In the genomic region with DNA sequence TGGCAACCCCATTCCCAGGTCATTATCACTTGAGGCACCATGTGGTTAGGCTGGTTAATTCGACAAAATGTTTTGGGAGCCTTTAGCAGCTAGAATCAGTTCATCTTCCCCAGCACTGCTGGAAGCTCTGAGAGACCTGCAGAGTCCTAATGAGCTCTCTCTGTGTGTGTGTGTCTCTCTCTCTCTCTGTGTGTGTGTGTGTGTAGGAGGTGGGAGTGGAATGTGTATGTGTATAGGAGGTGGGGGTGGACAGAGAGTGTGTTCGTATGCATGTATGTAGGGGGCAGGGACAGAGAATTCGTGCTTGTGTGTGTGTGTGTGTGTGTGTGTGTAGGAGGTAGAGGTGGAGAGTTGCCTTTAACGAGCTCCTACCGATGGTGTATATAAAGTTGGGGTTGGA, we compare ENCODE assay signal across 36 mouse cellular contexts. TPM values are rescaled to one million over a fixed set of nuclear protein-coding genes. Genes with fewer than 3 reads are reported as not detected.
DNase-seq lines count a peak whose midpoint lies in the region; ATAC-seq and TF ChIP-seq lines count a peak whose summit lies in the region.
"Had no signal": no experiment of that assay in that cellular context is flagged by ENCODE, and none has a peak within 500 bp of the region (broad histone marks: within the 10 kb centered on the region; RNA-seq: fewer than 3 reads in every experiment).

No protein-coding gene starts in this region.

- no peaks in the 10 kb centered on the region for H3K4me1 ChIP-seq in forebrain, embryonic 11.5 days (replicated peaks; ENCODE audit: control insufficient read depth, insufficient read depth, low read length)
- peaks cover 19% of the 10 kb centered on the region for H3K4me1 ChIP-seq in forebrain, embryonic 10.5 days
- H3K4me1 ChIP-seq in hindbrain, embryonic 15.5 days (replicated peaks) = no peaks in the 10 kb centered on the region
- peaks cover 2% of the 10 kb centered on the region; the same call in 1 of the 2 replicates for H3K4me1 ChIP-seq in hindbrain, embryonic 13.5 days (replicated peaks)
- H3K4me1 ChIP-seq in midbrain, postnatal 0 days (ENCODE audit: insufficient read depth, low read length) = no peaks in the 10 kb centered on the region
- H3K4me1 ChIP-seq: embryonic facial prominence, embryonic 12.5 days; intestine, embryonic 15.5 days; liver, embryonic 12.5 days had no signal

- no peak for DNase-seq in forebrain, embryonic 11.5 days (ENCODE audit: low spot score)
- no peak for DNase-seq in forebrain, embryonic 10.5 days (ENCODE audit: extremely low spot score, low spot score)
- peak; percentile 15 for DNase-seq in brain, embryonic 14.5 days (ENCODE audit: low read depth)
- DNase-seq in midbrain, postnatal 0 days (ENCODE audit: low spot score) = peak; percentile 0
- no peak for DNase-seq in kidney, adult 18-20 months
- DNase-seq: adrenal gland, adult 8-10 months; cerebellum, adult 11 months; cerebellum, adult 9-10 months; cerebellum, postnatal 36 days; gastrocnemius, adult 2 months; heart, adult 2 months; kidney, adult 8-10 months; layer of hippocampus, postnatal 36 days; left cerebral cortex, postnatal 4 days; liver, postnatal 0 days; lung, postnatal 36 days; retina, postnatal 1 day; right cerebral cortex, postnatal 14 days; thymus, postnatal 14 days had no signal

- peak; percentile 66 for ATAC-seq in forebrain, embryonic 11.5 days (replicated peaks; ENCODE audit: low FRiP score)
- peak; percentile 65; the same call in 1 of the 2 replicates for ATAC-seq in hindbrain, embryonic 15.5 days (ENCODE audit: low FRiP score, low read depth)
- no peak; the same call in 1 of the 2 replicates for ATAC-seq in hindbrain, embryonic 13.5 days (ENCODE audit: low FRiP score)
- no peak for ATAC-seq in midbrain, postnatal 0 days (ENCODE audit: low FRiP score)
- ATAC-seq: intestine, embryonic 15.5 days; liver, embryonic 12.5 days; liver, postnatal 0 days had no signal

- no peak for TF ChIP-seq CTCF in brain, embryonic 14.5 days (IDR thresholded peaks at IDR 0.05; ENCODE audit: borderline replicate concordance, extremely low read depth, insufficient read depth, insufficient read length)
- no peak for TF ChIP-seq CTCF in midbrain, postnatal 0 days (IDR thresholded peaks at IDR 0.05)

- H3K4me2 ChIP-seq in forebrain, embryonic 11.5 days (ENCODE audit: low read depth, low read length, severe bottlenecking) = no peak overlapping the region
- no peak overlapping the region for H3K4me2 ChIP-seq in hindbrain, embryonic 15.5 days
- no peak overlapping the region for H3K4me2 ChIP-seq in hindbrain, embryonic 13.5 days
- no peak overlapping the region for H3K4me2 ChIP-seq in midbrain, postnatal 0 days (ENCODE audit: low read depth, low read length, poor library complexity, severe bottlenecking)
- H3K4me2 ChIP-seq: embryonic facial prominence, embryonic 12.5 days; heart, embryonic 12.5 days; intestine, embryonic 15.5 days; liver, embryonic 12.5 days had no signal

- no peaks in the 10 kb centered on the region for H3K9me3 ChIP-seq in forebrain, embryonic 11.5 days (ENCODE audit: control insufficient read depth, low read length)
- H3K9me3 ChIP-seq in forebrain, embryonic 10.5 days = no peaks in the 10 kb centered on the region
- no peaks in the 10 kb centered on the region for H3K9me3 ChIP-seq in hindbrain, embryonic 15.5 days
- no peaks in the 10 kb centered on the region for H3K9me3 ChIP-seq in hindbrain, embryonic 13.5 days
- H3K9me3 ChIP-seq in midbrain, postnatal 0 days (ENCODE audit: low read length) = no peaks in the 10 kb centered on the region
- H3K9me3 ChIP-seq: embryonic facial prominence, embryonic 12.5 days; G1E; heart, embryonic 12.5 days; intestine, embryonic 15.5 days; liver, embryonic 12.5 days had no signal

- H3K9ac ChIP-seq in forebrain, embryonic 11.5 days (ENCODE audit: low read length) = no peak overlapping the region
- no peak overlapping the region for H3K9ac ChIP-seq in hindbrain, embryonic 15.5 days
- no peak overlapping the region for H3K9ac ChIP-seq in hindbrain, embryonic 13.5 days
- no peak overlapping the region for H3K9ac ChIP-seq in midbrain, postnatal 0 days (replicated peaks; ENCODE audit: low read length, poor library complexity, severe bottlenecking)
- H3K9ac ChIP-seq: embryonic facial prominence, embryonic 12.5 days; heart, embryonic 12.5 days; intestine, embryonic 15.5 days; liver, embryonic 12.5 days; liver, postnatal 0 days had no signal

- no peaks in the 10 kb centered on the region for H3K36me3 ChIP-seq in forebrain, embryonic 11.5 days (ENCODE audit: control insufficient read depth, insufficient read depth, low read length)
- H3K36me3 ChIP-seq in forebrain, embryonic 10.5 days (replicated peaks) = no peaks in the 10 kb centered on the region
- H3K36me3 ChIP-seq in hindbrain, embryonic 15.5 days = no peaks in the 10 kb centered on the region
- no peaks in the 10 kb centered on the region for H3K36me3 ChIP-seq in hindbrain, embryonic 13.5 days
- H3K36me3 ChIP-seq in midbrain, postnatal 0 days (ENCODE audit: insufficient read depth, low read length) = no peaks in the 10 kb centered on the region
- H3K36me3 ChIP-seq: embryonic facial prominence, embryonic 12.5 days; G1E; heart, embryonic 12.5 days; intestine, embryonic 15.5 days; liver, embryonic 12.5 days had no signal

- H3K4me3 ChIP-seq in forebrain, embryonic 11.5 days (ENCODE audit: low read depth, low read length) = no peak overlapping the region
- H3K4me3 ChIP-seq in forebrain, embryonic 10.5 days = no peak overlapping the region
- H3K4me3 ChIP-seq in hindbrain, embryonic 15.5 days = no peak overlapping the region
- no peak overlapping the region for H3K4me3 ChIP-seq in hindbrain, embryonic 13.5 days
- H3K4me3 ChIP-seq in midbrain, postnatal 0 days (ENCODE audit: low read depth, low read length) = no peak overlapping the region
- H3K4me3 ChIP-seq: embryonic facial prominence, embryonic 12.5 days; gastrocnemius, adult 2 months; heart, adult 2 months; heart, embryonic 12.5 days; intestine, embryonic 15.5 days; liver, embryonic 12.5 days had no signal

- TF ChIP-seq POLR2A in brain, embryonic 14.5 days (IDR thresholded peaks at IDR 0.05; ENCODE audit: borderline replicate concordance, extremely low read depth, insufficient read depth, insufficient read length, poor library complexity, severe bottlenecking) = no peak

- 36% methylated on average over 5 of the region's 5 CpGs for WGBS in forebrain, embryonic 11.5 days
- 44% methylated on average over 5 of the region's 5 CpGs for WGBS in forebrain, embryonic 10.5 days
- 34% methylated on average over 5 of the region's 5 CpGs for WGBS in hindbrain, embryonic 15.5 days
- 31% methylated on average over 5 of the region's 5 CpGs for whole genome bisulfite sequencing in hindbrain, embryonic 13.5 days
- 42% methylated on average over 5 of the region's 5 CpGs for WGBS in midbrain, postnatal 0 days

- no peaks in the 10 kb centered on the region; the same call in 1 of the 2 replicates for H3K27me3 ChIP-seq in forebrain, embryonic 11.5 days (ENCODE audit: control insufficient read depth, insufficient read depth, low read length)
- H3K27me3 ChIP-seq in forebrain, embryonic 10.5 days (ENCODE audit: poor library complexity, severe bottlenecking) = peaks cover 51% of the 10 kb centered on the region
- no peaks in the 10 kb centered on the region for H3K27me3 ChIP-seq in hindbrain, embryonic 15.5 days
- no peaks in the 10 kb centered on the region for H3K27me3 ChIP-seq in hindbrain, embryonic 13.5 days
- H3K27me3 ChIP-seq in midbrain, postnatal 0 days (ENCODE audit: insufficient read depth, low read length) = no peaks in the 10 kb centered on the region
- H3K27me3 ChIP-seq: CH12.LX; embryonic facial prominence, embryonic 12.5 days; heart, embryonic 12.5 days; intestine, embryonic 15.5 days; liver, embryonic 12.5 days had no signal

- no peak overlapping the region for H3K27ac ChIP-seq in forebrain, embryonic 11.5 days (ENCODE audit: low read depth, low read length)
- H3K27ac ChIP-seq in forebrain, embryonic 10.5 days = no peak overlapping the region
- no peak overlapping the region for H3K27ac ChIP-seq in hindbrain, embryonic 15.5 days (replicated peaks)
- no peak overlapping the region for H3K27ac ChIP-seq in hindbrain, embryonic 13.5 days
- no peak overlapping the region for H3K27ac ChIP-seq in midbrain, postnatal 0 days (ENCODE audit: low read depth, low read length)
- H3K27ac ChIP-seq: embryonic facial prominence, embryonic 12.5 days; gastrocnemius, adult 2 months; heart, adult 2 months; intestine, embryonic 15.5 days; kidney, postnatal 0 days; liver, embryonic 12.5 days had no signal

RNA-seq across cellular contexts. Expression of gene 6030498E09Rik, which starts 42.4 kb away (rescaled TPM):
- not detected in 2 replicates for polyA plus RNA-seq in forebrain, embryonic 11.5 days (2014; fragmentation: Nextera tagmentation; extraction: Ambion mirVana)
- polyA plus RNA-seq in forebrain, embryonic 10.5 days (2016; fragmentation: Nextera tagmentation; extraction: Ambion mirVana) = not detected in 2 replicates
- 0.12 TPM in 1 of 2 replicates, not detected in the other for polyA plus RNA-seq in hindbrain, embryonic 15.5 days (2015; fragmentation: Nextera tagmentation; extraction: Ambion mirVana)
- not detected in 2 replicates for polyA plus RNA-seq in hindbrain, embryonic 13.5 days (2015; fragmentation: Nextera tagmentation; extraction: Ambion mirVana)
- polyA plus RNA-seq in brain, embryonic 14.5 days (2012; rRNA removed) = 0.05 TPM in 1 of 2 replicates, not detected in the other
- 0.71 TPM in 1 of 2 replicates, not detected in the other for total RNA-seq in midbrain, postnatal 0 days (2014; rRNA removed)
- 0.11 TPM in 1 of 2 replicates, not detected in the other for polyA plus RNA-seq in midbrain, postnatal 0 days (2015; fragmentation: Nextera tagmentation; extraction: Ambion mirVana)
- total RNA-seq: CH12.LX; gastrocnemius, adult 2 months; gastrocnemius, postnatal 4 days; heart, adult 2 months; layer of hippocampus, postnatal 36 days; megakaryocyte, adult 5-6 weeks had no signal
- polyA plus RNA-seq: C2C12; embryonic facial prominence, embryonic 12.5 days; frontal cortex, adult 2 months; G1E; heart, adult 2 months; kidney, postnatal 0 days; limb, embryonic 14.5 days; small intestine, adult 2 months; stomach, embryonic 16.5 days; urinary bladder, adult 2 months had no signal

Comparison
In these comparisons a context has a peak if more than half of its experiments do, and no peak if none do; other contexts are left out.
1. ATAC-seq: peak in forebrain, embryonic 11.5 days (single experiment) and hindbrain, embryonic 15.5 days (single experiment); none in hindbrain, embryonic 13.5 days (single experiment) and midbrain, postnatal 0 days (single experiment).
2. DNase-seq: peak in brain, embryonic 14.5 days (single experiment) and midbrain, postnatal 0 days (single experiment); none in forebrain, embryonic 11.5 days (single experiment), forebrain, embryonic 10.5 days (single experiment) and kidney, adult 18-20 months (single experiment).